Mouse (Mus musculus) neutrophil, adult 83 days (primary cell): ENCODE measurements around the gene Btf3. TPM values are rescaled to one million over a fixed set of nuclear protein-coding genes. Genes with fewer than 3 reads are reported as not detected.

Source experiments
- total RNA-seq, 2 experiments: library from RNA; stranded (reverse); gene quantifications; one replicate each; pipeline ENCODE4 v1.2.4; 2023

Gene Btf3
- total RNA-seq = 100 to 1,000 TPM; 248 to 257 TPM

DNA sequence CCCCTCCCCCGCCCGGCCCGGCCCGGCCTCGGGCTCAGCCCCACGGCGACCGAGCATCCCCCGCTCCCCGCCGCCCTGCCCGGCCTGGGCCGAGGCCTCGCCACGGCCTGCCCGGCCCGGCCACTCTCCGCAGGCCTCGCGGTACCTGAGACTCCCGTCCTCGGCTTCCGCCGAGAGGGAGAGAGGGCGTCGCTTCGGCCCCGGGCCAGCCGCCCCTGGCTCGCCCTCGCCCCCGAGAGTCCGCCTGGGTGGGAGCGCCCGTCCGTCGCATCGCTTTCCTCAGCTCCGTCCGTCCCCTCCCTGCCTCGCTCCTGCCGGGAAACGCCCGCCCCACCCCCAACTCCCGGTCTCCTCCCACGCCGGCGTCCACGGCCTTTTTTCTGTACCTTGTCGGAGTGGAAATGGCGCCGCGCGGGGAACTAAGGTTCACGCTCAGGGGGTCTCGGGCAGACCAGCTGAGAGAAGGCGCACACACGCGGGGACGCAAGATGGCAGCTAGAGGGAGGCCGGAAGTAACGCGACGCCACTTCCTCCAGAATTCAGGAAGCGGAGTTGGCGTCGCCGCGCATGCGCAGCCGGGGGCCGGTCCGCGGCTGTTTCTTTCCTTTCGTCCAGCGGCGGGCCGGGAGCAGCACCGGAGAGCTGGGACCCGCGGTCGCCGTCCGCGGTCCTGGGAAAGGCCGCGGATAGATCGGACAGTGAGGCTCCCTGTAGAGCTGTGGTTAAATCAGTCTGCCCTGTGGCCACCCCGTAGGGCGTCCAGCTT lies at the start of gene Btf3:
Gene Btf3, minus strand, starts transcription at position 527 of the 766 bp plus-strand sequence.

DNA sequence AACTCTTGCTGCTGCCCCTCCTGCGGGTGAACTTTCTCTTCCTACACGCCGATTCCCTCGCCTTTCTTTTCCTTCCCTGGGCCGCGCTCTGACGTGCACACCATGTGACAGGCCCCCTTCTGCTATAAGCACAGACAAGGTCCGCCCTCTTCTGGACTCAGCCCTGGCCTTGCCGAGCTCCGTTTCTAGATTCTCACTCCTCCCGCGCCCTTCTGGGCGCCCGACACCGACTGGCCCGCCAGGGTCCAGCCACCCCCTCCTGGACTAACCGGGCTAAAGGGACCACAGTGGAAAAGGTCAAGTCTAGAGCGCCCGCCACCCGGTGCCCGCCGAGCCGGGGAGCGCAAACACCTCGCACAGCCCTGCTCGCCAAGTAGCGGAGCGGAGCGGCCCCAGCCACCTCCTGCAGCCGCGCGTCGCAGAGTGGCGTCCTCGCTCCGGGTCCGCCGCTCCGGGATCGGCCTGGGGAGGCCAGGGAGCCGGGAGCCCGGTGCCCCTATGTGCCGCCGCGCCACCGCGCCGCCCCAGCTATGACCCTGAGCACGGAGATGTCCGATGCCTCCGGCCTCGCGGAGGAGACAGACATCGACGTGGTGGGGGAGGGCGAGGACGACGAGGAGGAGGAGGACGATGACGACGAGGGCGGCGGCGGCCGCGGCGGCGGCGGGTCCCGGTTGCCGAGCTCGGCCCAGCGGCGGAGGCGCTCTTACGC lies 37.4 kb upstream of the Btf3 start, which contains the start of gene Foxd1:
Gene Foxd1, plus strand, starts transcription at position 153 of the 712 bp plus-strand sequence.

DNA sequence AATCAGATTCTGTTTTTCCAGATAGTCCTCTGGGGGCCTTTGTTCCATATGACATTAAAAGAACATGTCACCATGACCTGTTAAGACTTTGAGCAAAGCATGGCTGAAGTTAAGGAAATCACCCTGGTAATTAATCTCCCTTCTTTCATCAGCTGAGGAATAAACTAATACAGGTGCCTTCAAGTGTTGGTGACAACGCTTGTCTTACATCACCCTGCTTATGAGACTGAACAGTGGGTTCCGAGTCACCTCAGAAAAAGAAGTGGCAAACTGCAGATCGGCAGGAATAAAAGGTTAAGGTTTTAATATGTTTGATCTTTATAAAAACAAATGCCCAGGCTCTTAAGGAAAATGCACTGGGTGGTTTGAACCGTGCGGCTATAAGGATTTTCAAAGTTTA lies 37.1 kb downstream of the Btf3 start, which contains the start of gene Gm21976:
Gene Gm21976, plus strand, starts transcription at position 202 of the 400 bp plus-strand sequence.

DNA sequence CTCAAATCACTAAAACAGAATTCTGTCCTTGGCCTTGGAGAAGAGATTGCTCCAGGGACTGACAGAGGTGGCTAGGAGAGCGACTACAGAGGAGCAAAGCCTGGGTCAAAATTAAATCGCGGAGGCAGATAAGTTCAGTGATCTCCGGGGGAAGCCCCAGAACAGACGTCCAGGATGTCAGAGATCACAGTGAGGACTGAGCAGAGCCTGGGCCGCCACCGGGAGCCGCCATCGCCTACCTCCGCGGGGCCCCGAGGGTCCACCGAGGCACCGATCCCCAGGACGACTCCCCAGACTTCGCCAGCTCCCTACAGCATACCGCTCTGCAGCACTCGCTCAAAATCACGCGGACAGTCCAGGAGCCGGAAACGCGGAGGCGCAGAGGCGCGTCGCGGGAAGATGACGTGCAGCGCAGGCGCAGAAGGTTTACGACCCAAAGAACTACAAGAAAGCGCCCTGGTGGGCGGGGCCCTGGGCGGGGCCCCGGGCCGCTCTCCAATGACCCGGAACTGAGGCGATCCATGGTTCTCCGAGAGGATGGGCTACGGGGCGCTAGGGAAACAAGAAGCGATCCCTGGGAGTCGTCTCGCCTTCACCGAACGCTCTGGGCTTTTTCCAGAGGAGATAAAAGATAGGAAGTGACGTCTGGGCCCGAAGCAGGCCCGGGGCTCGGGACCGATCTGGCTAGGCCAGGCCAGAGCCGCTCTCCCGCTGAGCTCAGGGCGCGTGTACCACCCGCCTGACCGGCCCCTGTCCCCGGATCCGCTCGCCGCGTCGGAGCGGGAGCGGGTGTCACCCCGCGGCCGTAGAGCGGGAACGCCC lies 54.0 kb downstream of the Btf3 start, which contains the start of the genes Utp15 and Ankra2:
Gene Utp15, minus strand, starts transcription at position 406 of the 822 bp plus-strand sequence.
Gene Ankra2, plus strand, starts transcription at position 439 of the 822 bp plus-strand sequence.

Other genes with a start within 250 kb of the Btf3 start
- gene Arhgef28, start 110.6 kb downstream of the Btf3 start, total RNA-seq = under 1 TPM; 0.49 to 0.77 TPM
- 10 to 100 TPM; 11.2 to 13.1 TPM for gene Utp15, start 54.0 kb downstream of the Btf3 start, total RNA-seq
- gene Ankra2, start 53.9 kb downstream of the Btf3 start, total RNA-seq = 10 to 100 TPM; 15.5 to 19.5 TPM
- not detected for gene Gm21976, start 37.1 kb downstream of the Btf3 start, total RNA-seq
- gene Foxd1, start 37.2 kb upstream of the Btf3 start, total RNA-seq = not detected
- not detected for gene Gm10320, start 175.0 kb upstream of the Btf3 start, total RNA-seq